Mouse (Mus musculus) stomach, postnatal 0 days (tissue): ENCODE measurements around the gene H2-M10.3.

Experiments used
- CTCF ChIP-seq: IDR thresholded peaks from 2 replicates; pipeline ENCODE4 v1.5.1; 2016; ENCODE audit warnings: antibody characterized with exemption, low read depth, mild to moderate bottlenecking, moderate library complexity
- EP300 ChIP-seq: optimal IDR thresholded peaks from 2 replicates; pipeline ENCODE3; 2016; ENCODE audit warnings: antibody characterized with exemption

DNA sequence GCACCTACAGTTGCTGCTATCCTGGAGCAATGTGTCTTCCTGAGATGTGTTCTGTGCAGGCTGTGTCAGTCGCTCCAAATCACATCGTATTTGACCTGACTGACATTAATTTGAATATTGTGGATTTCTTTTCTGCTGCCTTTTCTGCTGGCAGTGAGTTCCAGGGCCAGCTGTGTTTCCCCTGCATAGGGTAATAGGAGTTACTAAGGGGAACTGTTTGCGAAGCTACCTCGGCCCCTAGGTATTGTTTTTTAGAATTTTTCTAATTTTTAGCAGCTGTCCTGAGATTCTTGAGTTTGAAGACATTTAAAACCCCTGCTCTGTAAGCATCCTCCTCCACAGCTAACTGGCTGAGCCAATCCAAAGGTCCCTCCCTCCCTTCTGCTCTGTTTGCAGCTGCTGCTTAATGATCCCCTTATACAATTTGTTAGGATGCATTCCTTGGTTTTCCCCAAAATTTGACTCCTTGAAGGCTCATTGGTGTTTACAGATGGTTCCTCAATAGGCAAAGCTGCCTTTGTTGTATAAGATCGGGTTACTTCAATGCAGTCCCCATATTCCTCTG, 52.4 kb downstream of the H2-M10.3 start:
- no peak for TF ChIP-seq CTCF
- no peak for TF ChIP-seq EP300
